In genomic region chr19:4859081-4859480, GRCm38 (mm10) we compare ENCODE assay signal across 12 mouse cellular contexts. TPM values are rescaled to one million over a fixed set of nuclear protein-coding genes. Genes with fewer than 3 reads are reported as not detected.
DNase-seq lines count a peak whose midpoint lies in the region; ATAC-seq and TF ChIP-seq lines count a peak whose summit lies in the region.
"Had no signal": no experiment of that assay in that cellular context is flagged by ENCODE, and none has a peak within 500 bp of the region (broad histone marks: within the 10 kb centered on the region; RNA-seq: fewer than 3 reads in every experiment).

No protein-coding gene starts in this region.

- peaks cover 11% of the 10 kb centered on the region; the same call in 1 of the 2 replicates for H3K36me3 ChIP-seq in liver, embryonic 13.5 days
- H3K36me3 ChIP-seq in forebrain, embryonic 16.5 days (ENCODE audit: control insufficient read depth, insufficient read depth) = no peaks in the 10 kb centered on the region

- no peak for DNase-seq in frontal cortex, postnatal 14 days (ENCODE audit: low spot score in 2 of 2)
- DNase-seq in spleen, adult 12 weeks (ENCODE audit: low spot score) = peak; percentile 62
- no peak for DNase-seq in spleen, adult 18-20 months
- peak; percentile 84 for DNase-seq in liver, embryonic 13.5 days
- peak; percentile 78 to 80 for DNase-seq in spleen, postnatal 4 days (ENCODE audit: low spot score in 2 of 2)
- DNase-seq in cerebellum, adult 2 months = no peak
- DNase-seq: kidney, postnatal 25 days had no signal

- H3K4me1 ChIP-seq in liver, embryonic 13.5 days (replicated peaks) = peaks cover 68% of the 10 kb centered on the region
- H3K4me1 ChIP-seq in cerebellum, adult 2 months (ENCODE audit: control insufficient read depth, insufficient read depth, low read length) = peaks cover 10% of the 10 kb centered on the region
- H3K4me1 ChIP-seq in forebrain, embryonic 16.5 days (replicated peaks; ENCODE audit: control insufficient read depth, insufficient read depth, low read length) = peaks cover 8% of the 10 kb centered on the region

- H3K9ac ChIP-seq in liver, embryonic 13.5 days = peak overlapping the region; percentile 69
- no peak overlapping the region for H3K9ac ChIP-seq in forebrain, embryonic 16.5 days (replicated peaks; ENCODE audit: low read depth, low read length)
- H3K9ac ChIP-seq: limb, embryonic 15.5 days had no signal

- H3K27ac ChIP-seq in liver, embryonic 13.5 days = peak overlapping the region; percentile 96
- H3K27ac ChIP-seq in cerebellum, adult 2 months (ENCODE audit: insufficient read depth, low read length) = no peak overlapping the region
- no peak overlapping the region for H3K27ac ChIP-seq in forebrain, embryonic 16.5 days (ENCODE audit: low read length)
- H3K27ac ChIP-seq: left cerebral cortex, adult 2 months; limb, embryonic 15.5 days had no signal

- peak; percentile 35; the same call in 1 of the 2 replicates for ATAC-seq in frontal cortex, adult (ENCODE audit: low TSS enrichment)
- peak; percentile 99 for ATAC-seq in liver, embryonic 13.5 days (ENCODE audit: low read depth)
- ATAC-seq in forebrain, embryonic 16.5 days = no peak

- H3K4me3 ChIP-seq in liver, embryonic 13.5 days (replicated peaks) = peak overlapping the region; percentile 51
- no peak overlapping the region for H3K4me3 ChIP-seq in cerebellum, adult 2 months (replicated peaks; ENCODE audit: insufficient read depth, low read depth, low read length)
- H3K4me3 ChIP-seq in forebrain, embryonic 16.5 days (replicated peaks; ENCODE audit: low read length) = no peak overlapping the region
- H3K4me3 ChIP-seq: left cerebral cortex, adult 2 months; limb, embryonic 15.5 days had no signal

- peak overlapping the region; percentile 71 for H3K4me2 ChIP-seq in liver, embryonic 13.5 days
- no peak overlapping the region for H3K4me2 ChIP-seq in forebrain, embryonic 16.5 days (ENCODE audit: low read length)
- H3K4me2 ChIP-seq: limb, embryonic 15.5 days had no signal

- TF ChIP-seq POLR2A in cerebellum, adult 2 months (IDR thresholded peaks at IDR 0.05; ENCODE audit: borderline replicate concordance, insufficient read depth, low read length) = no peak

- no peak for TF ChIP-seq CTCF in cerebellum, adult 2 months (IDR thresholded peaks at IDR 0.05; ENCODE audit: borderline replicate concordance, insufficient read depth, low read depth, low read length)

- H3K27me3 ChIP-seq in liver, embryonic 13.5 days = peaks cover 63% of the 10 kb centered on the region
- no peaks in the 10 kb centered on the region for H3K27me3 ChIP-seq in cerebellum, adult 2 months (ENCODE audit: control insufficient read depth, insufficient read depth, low read length)
- no peaks in the 10 kb centered on the region for H3K27me3 ChIP-seq in forebrain, embryonic 16.5 days (replicated peaks; ENCODE audit: control insufficient read depth, insufficient read depth, low read length)
- H3K27me3 ChIP-seq: limb, embryonic 15.5 days had no signal

- WGBS in liver, embryonic 13.5 days (ENCODE audit: insufficient replicate concordance) = 31% methylated on average over 6 of the region's 6 CpGs
- WGBS in cerebellum, adult 2 months = 61% methylated on average over 6 of the region's 6 CpGs
- WGBS in forebrain, embryonic 16.5 days = 88% methylated on average over 6 of the region's 6 CpGs

- no peaks in the 10 kb centered on the region for H3K9me3 ChIP-seq in liver, embryonic 13.5 days (replicated peaks)
- H3K9me3 ChIP-seq in forebrain, embryonic 16.5 days (ENCODE audit: control insufficient read depth, low read length) = no peaks in the 10 kb centered on the region
- H3K9me3 ChIP-seq: limb, embryonic 15.5 days had no signal

RNA-seq across cellular contexts. Expression of gene Ctsf, which starts 4.2 kb away (rescaled TPM):
- 23.6 and 25.3 TPM in 2 replicates for polyA plus RNA-seq in liver, embryonic 13.5 days (2015; fragmentation: Nextera tagmentation; extraction: Ambion mirVana)
- 211 and 216 TPM in 2 replicates for polyA plus RNA-seq in cerebellum, adult 2 months (2012; rRNA removed)
- polyA plus RNA-seq in forebrain, embryonic 16.5 days (2015; fragmentation: Nextera tagmentation; extraction: Ambion mirVana) = 59.2 and 73.6 TPM in 2 replicates

RNA-seq across cellular contexts. Expression of gene Actn3, which starts 18.6 kb away (rescaled TPM):
- 0.74 and 0.82 TPM in 2 replicates for polyA plus RNA-seq in liver, embryonic 13.5 days (2015; fragmentation: Nextera tagmentation; extraction: Ambion mirVana)
- 1.7 and 2.0 TPM in 2 replicates for polyA plus RNA-seq in cerebellum, adult 2 months (2012; rRNA removed)
- 0.86 and 0.94 TPM in 2 replicates for polyA plus RNA-seq in forebrain, embryonic 16.5 days (2015; fragmentation: Nextera tagmentation; extraction: Ambion mirVana)

RNA-seq across cellular contexts. Expression of gene Zdhhc24, which starts 19.4 kb away (rescaled TPM):
- 11.2 and 11.5 TPM in 2 replicates for polyA plus RNA-seq in liver, embryonic 13.5 days (2015; fragmentation: Nextera tagmentation; extraction: Ambion mirVana)
- polyA plus RNA-seq in cerebellum, adult 2 months (2012; rRNA removed) = 36.2 and 37.0 TPM in 2 replicates
- polyA plus RNA-seq in forebrain, embryonic 16.5 days (2015; fragmentation: Nextera tagmentation; extraction: Ambion mirVana) = 22.8 and 26.8 TPM in 2 replicates

RNA-seq across cellular contexts. Expression of gene Ccdc87, which starts 19.9 kb away (rescaled TPM):
- 0.06 TPM in 1 of 2 replicates, not detected in the other for polyA plus RNA-seq in liver, embryonic 13.5 days (2015; fragmentation: Nextera tagmentation; extraction: Ambion mirVana)
- polyA plus RNA-seq in cerebellum, adult 2 months (2012; rRNA removed) = 0.62 and 0.64 TPM in 2 replicates
- polyA plus RNA-seq in forebrain, embryonic 16.5 days (2015; fragmentation: Nextera tagmentation; extraction: Ambion mirVana) = 0.61 and 0.62 TPM in 2 replicates
- polyA plus RNA-seq: limb, embryonic 15.5 days; stomach, embryonic 16.5 days had no signal

RNA-seq across cellular contexts. Expression of gene Ccs, which starts 19.9 kb away (rescaled TPM):
- polyA plus RNA-seq in liver, embryonic 13.5 days (2015; fragmentation: Nextera tagmentation; extraction: Ambion mirVana) = 40.7 and 41.2 TPM in 2 replicates
- polyA plus RNA-seq in cerebellum, adult 2 months (2012; rRNA removed) = 49.5 and 52.7 TPM in 2 replicates
- polyA plus RNA-seq in forebrain, embryonic 16.5 days (2015; fragmentation: Nextera tagmentation; extraction: Ambion mirVana) = 34.7 and 38.6 TPM in 2 replicates

Comparison
In these comparisons a context has a peak if more than half of its experiments do, and no peak if none do; other contexts are left out.
1. DNase-seq: peak in spleen, adult 12 weeks (single experiment), liver, embryonic 13.5 days (single experiment) and spleen, postnatal 4 days (2 of 2); none in frontal cortex, postnatal 14 days (0 of 2), spleen, adult 18-20 months (0 of 2) and cerebellum, adult 2 months (0 of 2).